ENCODE assay signal across 35 mouse cellular contexts in genomic region chr6:100974716-100975115, GRCm38 (mm10).
"Had no signal": no experiment of that assay in that cellular context is flagged by ENCODE, and none has a peak within 500 bp of the region (broad histone marks: within the 10 kb centered on the region; RNA-seq: fewer than 3 reads in every experiment).

No protein-coding gene starts in this region.

- H3K27me3 ChIP-seq: heart, embryonic 12.5 days; heart, embryonic 13.5 days; heart, embryonic 15.5 days; hindbrain, embryonic 12.5 days; hindbrain, embryonic 15.5 days; intestine, embryonic 15.5 days; kidney, embryonic 15.5 days had no signal

- H3K27ac ChIP-seq: heart, embryonic 10.5 days; heart, embryonic 13.5 days; heart, embryonic 15.5 days; hindbrain, embryonic 10.5 days; hindbrain, embryonic 12.5 days; hindbrain, embryonic 13.5 days; hindbrain, embryonic 14.5 days; hindbrain, embryonic 15.5 days; hindbrain, postnatal 0 days; intestine, embryonic 15.5 days; kidney, embryonic 15.5 days; kidney, postnatal 0 days; layer of hippocampus, adult 2 months had no signal

- H3K4me2 ChIP-seq: heart, embryonic 11.5 days; heart, embryonic 12.5 days; heart, embryonic 13.5 days; heart, embryonic 15.5 days; hindbrain, embryonic 12.5 days; hindbrain, embryonic 13.5 days; hindbrain, embryonic 14.5 days; hindbrain, embryonic 15.5 days; intestine, embryonic 15.5 days; kidney, embryonic 15.5 days had no signal

- H3K9me3 ChIP-seq: heart, embryonic 10.5 days; heart, embryonic 12.5 days; heart, embryonic 13.5 days; heart, embryonic 15.5 days; hindbrain, embryonic 10.5 days; hindbrain, embryonic 12.5 days; hindbrain, embryonic 13.5 days; hindbrain, embryonic 15.5 days; intestine, embryonic 15.5 days; kidney, embryonic 15.5 days had no signal

- DNase-seq: heart, postnatal 10 days; heart, postnatal 14 days; heart, postnatal 36 days; heart, postnatal 4 days; kidney, adult 11 months; kidney, adult 18-20 months; kidney, adult 2 months; kidney, adult 8-10 months; kidney, adult 9 months; kidney, postnatal 10 days; kidney, postnatal 14 days; kidney, postnatal 25 days; kidney, postnatal 36 days; kidney, postnatal 4 days; layer of hippocampus, adult 9-11 months; layer of hippocampus, postnatal 36 days had no signal

- ATAC-seq: hindbrain, embryonic 16.5 days; hindbrain, postnatal 0 days; inflammation-experienced regulatory T-cells, adult 6 months; intestine, embryonic 15.5 days; intestine, embryonic 16.5 days; intestine, postnatal 0 days had no signal

- H3K4me3 ChIP-seq: heart, embryonic 10.5 days; heart, embryonic 12.5 days; heart, embryonic 13.5 days; heart, embryonic 15.5 days; hindbrain, embryonic 10.5 days; hindbrain, embryonic 12.5 days; hindbrain, embryonic 13.5 days; hindbrain, embryonic 15.5 days; intestine, embryonic 15.5 days; kidney, embryonic 15.5 days; layer of hippocampus, adult 2 months had no signal

- H3K9ac ChIP-seq: heart, embryonic 12.5 days; heart, embryonic 13.5 days; heart, embryonic 15.5 days; hindbrain, embryonic 12.5 days; hindbrain, embryonic 13.5 days; hindbrain, embryonic 14.5 days; hindbrain, embryonic 15.5 days; intestine, embryonic 15.5 days; kidney, embryonic 15.5 days had no signal

- H3K36me3 ChIP-seq: heart, embryonic 10.5 days; heart, embryonic 12.5 days; heart, embryonic 13.5 days; heart, embryonic 15.5 days; hindbrain, embryonic 10.5 days; hindbrain, embryonic 12.5 days; hindbrain, embryonic 13.5 days; hindbrain, embryonic 15.5 days; intestine, embryonic 15.5 days; kidney, embryonic 15.5 days had no signal
